10 mouse cellular contexts compared by ENCODE assay signal in the genomic region with DNA sequence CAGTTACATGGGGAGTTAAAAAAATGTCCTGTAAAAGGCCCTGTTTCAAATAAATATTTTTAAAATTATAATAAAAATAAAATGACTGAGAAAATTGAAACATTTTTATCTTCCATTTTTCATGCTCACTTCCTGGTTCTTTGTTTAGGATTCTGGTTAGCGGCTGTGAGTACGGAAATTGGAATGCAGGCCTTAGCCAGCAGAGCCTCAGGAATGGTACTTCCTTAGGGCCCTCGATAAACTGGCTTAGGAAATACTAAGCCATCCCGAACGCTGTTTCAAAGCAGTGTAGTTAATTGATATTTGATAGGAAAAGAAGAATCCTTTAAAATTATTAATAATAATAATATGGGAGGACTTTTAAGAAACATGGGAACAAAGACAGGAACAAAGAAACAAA. TPM values are rescaled to one million over a fixed set of nuclear protein-coding genes. Genes with fewer than 3 reads are reported as not detected.
A peak's percentile ranks its signal among the peaks of the same experiment; 100 is the strongest.
DNase-seq lines count a peak whose midpoint lies in the region; ATAC-seq and TF ChIP-seq lines count a peak whose summit lies in the region.
"Had no signal": no experiment of that assay in that cellular context is flagged by ENCODE, and none has a peak within 500 bp of the region (broad histone marks: within the 10 kb centered on the region; RNA-seq: fewer than 3 reads in every experiment).

No protein-coding gene starts in this region.

- H3K9me3 ChIP-seq in embryonic facial prominence, embryonic 13.5 days, result no peaks in the 10 kb centered on the region
- no peaks in the 10 kb centered on the region for H3K9me3 ChIP-seq in intestine, embryonic 16.5 days (ENCODE audit: control insufficient read depth, low read length)
- no peaks in the 10 kb centered on the region for H3K9me3 ChIP-seq in neural tube, embryonic 14.5 days (ENCODE audit: control insufficient read depth, low read length)

- no peak for DNase-seq in left cerebral cortex, adult 2 months (ENCODE audit: extremely low spot score in 1 of 2, low spot score in 2 of 2)
- no peak for DNase-seq in left cerebral cortex, adult 18-20 months (ENCODE audit: low spot score in 2 of 2)
- DNase-seq in adrenal gland, postnatal 10 days, result no peak
- DNase-seq in kidney, postnatal 10 days, result no peak

- no peak for ATAC-seq in embryonic facial prominence, embryonic 13.5 days (ENCODE audit: insufficient number of reproducible peaks, insufficient read depth, low FRiP score, low TSS enrichment, low read depth)
- ATAC-seq in intestine, embryonic 16.5 days, result peak; percentile 58; the same call in 1 of the 2 replicates
- ATAC-seq in neural tube, embryonic 14.5 days (ENCODE audit: low read depth), result no peak
- ATAC-seq in inflammation-experienced regulatory T-cells, adult 6 months, result no peak

- peak overlapping the region; percentile 78 for H3K9ac ChIP-seq in embryonic facial prominence, embryonic 13.5 days
- H3K9ac ChIP-seq in intestine, embryonic 16.5 days (ENCODE audit: low read depth, low read length), result peak overlapping the region; percentile 77
- peak overlapping the region; percentile 69 for H3K9ac ChIP-seq in neural tube, embryonic 14.5 days (replicated peaks; ENCODE audit: low read depth, low read length)

- H3K36me3 ChIP-seq in embryonic facial prominence, embryonic 13.5 days, result no peaks in the 10 kb centered on the region
- no peaks in the 10 kb centered on the region for H3K36me3 ChIP-seq in intestine, embryonic 16.5 days (ENCODE audit: control insufficient read depth, insufficient read depth, low read length)
- H3K36me3 ChIP-seq in neural tube, embryonic 14.5 days (ENCODE audit: control insufficient read depth, insufficient read depth, low read length), result no peaks in the 10 kb centered on the region

- H3K4me2 ChIP-seq in embryonic facial prominence, embryonic 13.5 days, result peak overlapping the region; percentile 60
- H3K4me2 ChIP-seq in intestine, embryonic 16.5 days (ENCODE audit: low read depth, low read length), result peak overlapping the region; percentile 73; the same call in 1 of the 2 replicates
- H3K4me2 ChIP-seq in neural tube, embryonic 14.5 days (ENCODE audit: low read depth, low read length), result peak overlapping the region; percentile 43

- peak overlapping the region; percentile 49 for H3K4me3 ChIP-seq in left cerebral cortex, adult 2 months
- H3K4me3 ChIP-seq in embryonic facial prominence, embryonic 13.5 days, result peak overlapping the region; percentile 44
- H3K4me3 ChIP-seq in intestine, embryonic 16.5 days (ENCODE audit: low read length), result peak overlapping the region; percentile 50
- peak overlapping the region; percentile 24 for H3K4me3 ChIP-seq in neural tube, embryonic 14.5 days (ENCODE audit: low read depth, low read length)

- 4% methylated on average over 5 of the region's 5 CpGs for WGBS in embryonic facial prominence, embryonic 13.5 days
- WGBS in intestine, embryonic 16.5 days, result 6% methylated on average over 5 of the region's 5 CpGs
- WGBS in neural tube, embryonic 14.5 days, result 10% methylated on average over 5 of the region's 5 CpGs

- peak overlapping the region; percentile 92 for H3K27ac ChIP-seq in left cerebral cortex, adult 2 months
- peak overlapping the region; percentile 93 for H3K27ac ChIP-seq in embryonic facial prominence, embryonic 13.5 days
- no peak overlapping the region for H3K27ac ChIP-seq in intestine, embryonic 16.5 days (ENCODE audit: low read length)
- peak overlapping the region; percentile 93 for H3K27ac ChIP-seq in neural tube, embryonic 14.5 days (ENCODE audit: low read depth, low read length)

- no peak for TF ChIP-seq CTCF in left cerebral cortex, adult 2 months (IDR thresholded peaks at IDR 0.05)

- intact Hi-C loops in left cerebral cortex, adult 2 months (cut with DNase I), result loop anchor here (5.0 kb wide), 1 partner anchor 167 kb away; no protein-coding TSS in a partner anchor

- H3K27me3 ChIP-seq in embryonic facial prominence, embryonic 13.5 days, result no peaks in the 10 kb centered on the region
- no peaks in the 10 kb centered on the region for H3K27me3 ChIP-seq in intestine, embryonic 16.5 days (replicated peaks; ENCODE audit: control insufficient read depth, insufficient read depth, low read length)
- no peaks in the 10 kb centered on the region for H3K27me3 ChIP-seq in neural tube, embryonic 14.5 days (ENCODE audit: control insufficient read depth, insufficient read depth, low read length)

- H3K4me1 ChIP-seq in embryonic facial prominence, embryonic 13.5 days, result peaks cover 15% of the 10 kb centered on the region; the same call in 1 of the 2 replicates
- H3K4me1 ChIP-seq in intestine, embryonic 16.5 days (ENCODE audit: control insufficient read depth, insufficient read depth, low read length), result no peaks in the 10 kb centered on the region
- peaks cover 6% of the 10 kb centered on the region; the same call in 1 of the 2 replicates for H3K4me1 ChIP-seq in neural tube, embryonic 14.5 days (ENCODE audit: control insufficient read depth, insufficient read depth, low read length)

RNA-seq across cellular contexts. Expression of gene Nfe2l3, which starts 53.4 kb away (rescaled TPM):
- total RNA-seq in left cerebral cortex, adult 2 months (2021), result 1 to 10 TPM; 1.5 to 1.7 TPM
- 1 to 10 TPM; 1.8 to 1.9 TPM for total RNA-seq in left cerebral cortex, adult 18-20 months (2021)
- 2.0 and 3.6 TPM in 2 replicates for polyA plus RNA-seq in embryonic facial prominence, embryonic 13.5 days (2015; fragmentation: Nextera tagmentation; extraction: Ambion mirVana)
- 0.95 and 1.2 TPM in 2 replicates for polyA plus RNA-seq in intestine, embryonic 16.5 days (2015; fragmentation: Nextera tagmentation; extraction: Ambion mirVana)
- polyA plus RNA-seq in neural tube, embryonic 14.5 days (2014; fragmentation: Nextera tagmentation; extraction: Ambion mirVana), result 4.2 and 4.6 TPM in 2 replicates
- total RNA-seq in adrenal gland, postnatal 10 days (2021), result 1 to 10 TPM in 1 of 2 experiments, under 1 TPM in 1; 0.75 to 1.1 TPM
- polyA plus RNA-seq in inflammation-experienced regulatory T-cells, adult 6 months (2017; shearing (Covaris generic)), result under 1 TPM; 0.54 to 0.87 (median 0.55) TPM
- total RNA-seq: megakaryocyte progenitor cell, adult 5-6 weeks had no signal
- polyA plus RNA-seq: erythroblast, embryonic 14.5 days had no signal
